Mouse (Mus musculus) megakaryocyte, embryonic 14.5 days (primary cell): ENCODE results near the gene Prpf31.

Experiments
- FLI1 ChIP-seq: IDR thresholded peaks from 2 replicates; pipeline ENCODE4 v1.6.1; 2012; ENCODE audit warnings: low read length, inconsistent platforms, mixed read lengths
- GATA1 ChIP-seq: IDR thresholded peaks from 3 replicates; pipeline ENCODE4 v1.6.1; 2012; ENCODE audit warnings: mixed read lengths, low read length, inconsistent platforms, borderline replicate concordance

DNA sequence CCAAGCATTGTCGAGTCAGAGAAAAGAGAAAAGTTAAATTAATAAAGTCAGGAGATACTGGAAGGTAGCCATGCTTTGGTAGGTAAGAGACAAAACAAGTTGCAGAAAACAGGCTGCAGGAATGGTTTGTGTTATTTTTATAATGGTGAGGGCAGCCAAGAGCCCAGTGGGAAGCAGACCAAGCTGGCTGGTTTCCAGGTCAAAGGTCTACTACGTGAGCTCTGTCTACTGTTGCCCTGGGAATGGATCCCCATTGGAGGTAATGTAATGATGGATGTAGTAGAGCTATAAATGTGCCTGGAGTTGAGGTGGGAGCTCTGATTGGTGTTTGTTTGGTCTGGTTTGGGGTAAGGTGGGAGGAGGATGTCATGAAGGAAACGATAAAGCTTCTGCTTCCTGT, 20.7 kb upstream of the Prpf31 start:
- TF ChIP-seq GATA1 (no peak), FLI1 (no peak)
